Mouse (Mus musculus) ovary, postnatal 10 days (tissue): ENCODE results near the gene Rai1.

Source experiments
- DNase-seq: peaks from one replicate; pipeline ENCODE4 v3.0.0; 2022; ENCODE audit warnings: low spot score

Rai1 gene

DNA sequence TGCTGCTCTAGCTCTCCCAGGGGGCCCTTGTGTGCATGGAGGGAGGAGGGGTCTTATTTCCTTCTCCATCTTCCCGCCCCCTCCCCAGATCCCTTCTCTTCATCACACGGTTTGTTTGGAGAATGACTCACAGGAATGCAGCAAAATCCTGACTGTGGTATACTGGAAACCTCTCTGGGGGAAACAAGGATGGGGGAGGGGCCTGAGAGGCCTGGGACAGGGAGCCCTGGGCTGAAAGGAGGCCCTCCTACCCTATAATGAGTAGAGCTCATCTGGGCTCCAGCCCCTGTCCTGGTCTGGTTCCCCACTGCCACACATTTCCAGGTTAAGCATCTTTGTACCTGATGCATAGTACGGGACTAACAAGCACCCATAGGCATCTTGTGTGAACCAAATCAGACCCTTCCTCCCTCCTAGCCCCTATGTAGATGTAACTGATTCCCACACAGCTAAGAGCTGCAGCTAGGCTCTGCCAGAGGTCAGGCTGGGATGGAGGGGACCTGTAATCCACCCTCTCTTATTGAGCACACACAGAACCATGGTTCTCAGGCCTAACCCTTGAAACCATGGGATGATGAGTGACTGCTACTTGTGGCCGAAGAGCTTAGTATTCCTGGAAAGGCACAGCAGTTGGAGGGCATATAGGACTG is 23.2 kb downstream of the Rai1 start:
- no peak for DNase-seq

- DNase-seq = no peak
Observed at GRCm38 (mm10) chr11:60130516-60130915, 25.7 kb downstream of the Rai1 start.

- no peak for DNase-seq
Observed at GRCm38 (mm10) chr11:60132061-60132460, 27.2 kb downstream of the Rai1 start.

DNA sequence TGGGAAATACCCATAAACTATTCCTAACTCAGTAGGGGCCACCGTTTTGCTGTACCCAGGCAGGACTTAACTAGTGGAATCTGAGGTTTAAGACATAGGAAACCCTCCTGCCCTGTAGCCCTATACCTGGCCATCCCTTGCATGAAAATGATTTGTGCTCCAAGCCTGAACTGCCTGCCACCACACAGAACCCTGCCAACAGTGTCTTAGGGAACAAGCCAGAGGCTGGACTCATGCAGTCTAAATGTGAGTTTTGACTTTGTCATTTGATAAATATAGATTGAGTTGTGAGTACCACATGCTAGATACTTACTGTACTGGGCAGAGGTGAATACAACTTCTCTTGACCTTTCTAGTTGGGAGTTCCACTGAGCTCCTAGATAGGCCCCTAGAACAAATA is 31.7 kb downstream of the Rai1 start:
- DNase-seq = no peak

- DNase-seq = no peak
Observed at GRCm38 (mm10) chr11:60137170-60137569, 32.4 kb downstream of the Rai1 start.

DNA sequence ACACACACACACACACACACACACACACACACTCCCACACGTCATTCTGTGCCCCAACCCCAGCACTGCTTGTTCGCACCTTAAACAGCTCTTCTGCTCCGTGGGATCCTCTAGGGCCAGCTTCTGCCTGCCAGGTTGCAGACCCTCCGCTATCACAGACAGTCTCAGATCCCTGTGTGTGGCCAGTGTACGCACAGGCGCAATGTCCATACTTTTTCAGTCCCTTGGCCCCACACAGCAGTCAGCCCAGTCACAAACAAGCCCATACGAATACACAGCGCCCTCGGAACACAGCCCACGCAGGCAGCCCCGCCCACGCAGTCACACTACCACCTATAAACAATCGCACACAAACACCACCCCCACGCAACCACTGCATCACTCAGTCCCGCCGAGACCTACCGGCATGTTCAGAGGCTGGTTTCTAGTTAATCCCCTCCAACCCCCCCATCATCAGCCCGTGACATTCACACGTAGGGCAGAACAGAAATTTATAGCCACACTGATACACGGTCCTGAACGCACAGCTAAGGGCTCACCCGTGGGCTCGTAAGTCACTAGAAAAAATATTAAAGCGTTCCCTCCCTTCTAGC is 34.4 kb downstream of the Rai1 start:
- no peak for DNase-seq

DNA sequence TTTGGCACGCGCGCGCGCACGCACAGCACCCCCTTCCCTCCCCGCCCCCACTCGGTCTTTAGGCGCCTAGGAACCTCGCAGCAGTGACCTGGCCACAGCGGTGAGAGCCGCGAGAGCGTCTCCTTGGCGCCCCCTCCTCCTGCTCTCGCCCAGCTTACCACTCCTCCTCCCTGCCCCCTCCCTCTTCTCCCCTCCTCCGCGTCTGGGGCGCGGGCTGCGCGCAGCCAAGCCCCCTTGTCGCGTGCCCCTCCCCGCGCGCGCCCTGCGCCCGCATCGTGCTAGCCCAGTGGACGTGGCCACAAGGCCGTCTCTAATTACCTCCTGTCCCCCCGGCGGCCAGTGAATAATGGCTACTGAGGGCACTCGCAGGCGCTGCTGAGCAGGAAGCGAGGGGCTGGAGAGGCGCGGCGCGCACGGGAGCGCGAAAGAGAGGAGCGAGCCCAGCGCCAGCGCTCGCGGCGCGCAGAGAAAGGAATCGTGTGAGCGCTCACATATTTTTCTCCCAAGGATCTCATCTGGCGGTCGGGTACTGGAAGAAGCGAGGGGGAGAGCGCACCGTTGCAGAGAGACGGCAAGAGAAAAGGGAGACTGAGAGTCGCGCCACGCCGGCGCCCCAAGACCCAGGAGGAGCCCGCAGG is 35.0 kb downstream of the Rai1 start:
- peak; percentile 39 for DNase-seq

DNA sequence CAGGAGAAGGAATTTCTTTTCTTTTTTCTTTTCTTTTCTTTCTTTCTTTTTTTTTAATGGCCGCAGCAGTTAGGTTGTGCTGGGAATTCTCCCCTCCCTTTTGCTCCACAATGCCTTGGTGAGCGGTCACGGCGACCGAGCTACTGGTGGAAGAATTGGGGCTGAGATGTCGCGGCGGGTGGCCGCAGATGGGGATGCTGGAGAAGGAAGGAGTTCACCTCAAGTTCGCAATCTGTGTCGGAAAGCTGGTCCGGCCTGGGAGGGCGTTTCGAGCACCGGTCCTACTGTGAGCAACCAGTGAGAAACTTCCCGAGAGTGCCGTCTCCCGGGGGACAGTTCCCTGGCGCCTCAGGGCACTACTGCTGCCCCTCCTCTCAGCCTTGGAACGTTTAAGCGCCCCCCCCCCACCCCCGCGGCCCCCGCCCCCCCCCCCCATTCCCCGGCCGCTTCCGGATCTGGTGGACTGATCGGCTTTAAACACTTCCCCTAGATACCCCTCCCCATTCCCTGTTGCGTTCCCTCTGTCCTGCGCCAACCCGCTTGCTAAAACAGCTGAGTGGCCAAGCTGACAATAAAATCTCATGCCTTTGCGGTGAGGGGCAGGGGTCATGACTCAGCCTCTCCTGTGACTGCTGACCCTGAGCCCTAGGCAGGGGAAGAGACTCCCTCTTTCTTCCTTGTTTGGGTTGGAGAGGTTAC is 35.9 kb downstream of the Rai1 start:
- no peak for DNase-seq

GRCm38 (mm10) chr11:60141285-60141608 is 36.4 kb downstream of the Rai1 start:
- DNase-seq = no peak

DNA sequence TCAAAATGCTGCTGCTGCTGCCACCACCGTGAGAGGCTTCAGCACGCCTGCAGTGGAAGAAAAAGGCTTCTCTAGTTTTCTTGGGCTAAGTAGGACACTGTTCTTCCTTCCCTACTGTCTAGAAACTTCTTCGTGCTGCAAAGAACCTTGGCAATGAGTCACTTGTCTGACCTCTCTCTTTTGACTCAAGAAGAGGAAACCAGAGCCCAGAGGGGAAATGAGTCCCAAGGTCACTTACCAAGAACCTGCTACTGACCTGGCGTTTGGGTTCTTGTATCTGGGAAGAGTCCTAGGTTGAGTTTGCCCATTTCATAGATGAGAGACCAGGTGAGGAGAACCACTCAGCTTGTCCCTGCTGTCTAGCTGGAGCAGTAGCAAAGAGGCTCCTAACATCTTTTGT is 38.3 kb downstream of the Rai1 start:
- no peak for DNase-seq

DNA sequence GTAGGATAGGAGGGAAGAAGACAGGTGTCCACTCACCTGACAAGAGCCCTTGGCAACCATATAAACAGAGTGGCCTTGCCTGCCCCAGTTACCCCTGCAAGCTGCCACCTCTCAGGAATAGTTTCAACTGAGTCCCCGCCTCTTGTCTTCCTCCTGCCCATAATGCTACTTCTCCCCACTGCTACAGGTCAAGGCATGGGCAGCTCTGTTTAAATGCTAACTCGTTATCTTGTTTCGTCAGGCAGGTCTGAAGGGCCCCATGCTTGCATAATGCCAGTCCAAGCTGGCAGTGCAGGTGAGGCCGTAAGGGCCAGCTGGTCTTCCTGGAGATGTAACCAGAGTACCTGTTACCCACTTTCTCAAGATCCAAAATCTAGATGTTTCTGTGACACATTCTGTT is 41.4 kb downstream of the Rai1 start:
- DNase-seq = no peak

GRCm38 (mm10) chr11:60148591-60148990 is 43.8 kb downstream of the Rai1 start:
- no peak for DNase-seq

GRCm38 (mm10) chr11:60149086-60149485 is 44.3 kb downstream of the Rai1 start:
- DNase-seq = no peak

- no peak for DNase-seq
Observed at GRCm38 (mm10) chr11:60150677-60151076, 45.9 kb downstream of the Rai1 start.

DNA sequence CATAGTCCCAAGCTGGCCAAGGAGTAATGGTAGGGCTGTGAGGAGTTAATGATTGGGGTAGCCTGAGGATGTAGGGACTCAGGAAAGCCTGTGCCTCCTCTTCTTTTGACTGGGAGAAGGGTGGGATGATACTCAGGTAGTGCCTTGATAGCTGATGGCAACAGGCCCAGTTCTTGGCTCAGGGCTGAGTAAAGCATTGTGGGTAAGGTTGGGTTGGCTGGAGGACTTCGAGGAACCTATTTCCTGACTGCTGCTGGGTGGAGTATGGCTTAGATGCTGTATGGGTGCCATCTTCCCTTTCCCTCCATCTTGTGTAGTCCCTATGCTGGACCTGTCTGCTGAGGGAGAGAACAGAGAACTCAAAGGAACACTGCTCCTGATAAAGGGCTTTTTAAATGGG is 47.5 kb downstream of the Rai1 start:
- no peak for DNase-seq

DNA sequence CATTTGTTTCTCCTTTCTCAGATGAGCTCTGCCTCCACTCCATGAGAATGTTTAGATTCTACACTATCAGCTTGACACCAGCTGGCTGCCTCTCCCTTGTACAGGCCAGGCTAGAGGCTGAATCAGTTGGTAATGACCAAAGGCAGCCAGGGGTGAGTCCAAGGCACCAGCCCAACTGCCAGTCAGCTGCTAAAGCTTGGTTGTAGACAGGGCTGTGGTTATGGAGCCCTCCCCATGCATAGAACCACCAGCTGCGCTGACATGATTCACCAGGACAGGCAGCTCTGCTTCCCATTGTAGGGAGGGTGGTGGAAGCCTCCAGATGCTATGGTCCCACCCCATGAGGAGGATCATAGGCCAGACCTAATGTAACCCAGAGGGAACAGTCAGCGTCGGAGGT is 49.1 kb downstream of the Rai1 start:
- DNase-seq = no peak

DNA sequence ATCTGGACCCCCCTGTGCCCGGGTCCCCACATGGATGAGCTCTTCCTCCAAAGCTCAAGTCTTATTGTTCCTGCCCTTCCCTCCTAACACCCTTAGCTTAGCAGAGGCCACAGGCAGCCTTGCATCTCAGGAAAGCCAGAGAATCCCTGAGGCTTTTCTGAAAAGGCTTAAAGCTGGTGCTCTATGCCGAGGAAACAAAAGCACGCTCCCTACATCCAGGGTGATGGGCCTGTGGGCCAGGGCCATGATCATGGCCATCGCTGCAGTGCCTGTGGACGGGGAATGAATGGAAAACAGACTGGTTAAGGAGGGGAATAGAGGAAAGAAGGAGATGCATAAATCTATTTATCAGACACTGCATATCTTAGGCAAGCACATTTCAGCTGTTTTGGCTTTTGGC is 50.9 kb downstream of the Rai1 start:
- no peak for DNase-seq

GRCm38 (mm10) chr11:60158271-60158670 is 53.5 kb downstream of the Rai1 start:
- DNase-seq = no peak

GRCm38 (mm10) chr11:60159955-60160354 is 55.1 kb downstream of the Rai1 start:
- no peak for DNase-seq

- DNase-seq = no peak
Observed at GRCm38 (mm10) chr11:60160454-60161114, 55.8 kb downstream of the Rai1 start.

- DNase-seq = no peak
Observed at GRCm38 (mm10) chr11:60161146-60161874, 56.5 kb downstream of the Rai1 start.

DNA sequence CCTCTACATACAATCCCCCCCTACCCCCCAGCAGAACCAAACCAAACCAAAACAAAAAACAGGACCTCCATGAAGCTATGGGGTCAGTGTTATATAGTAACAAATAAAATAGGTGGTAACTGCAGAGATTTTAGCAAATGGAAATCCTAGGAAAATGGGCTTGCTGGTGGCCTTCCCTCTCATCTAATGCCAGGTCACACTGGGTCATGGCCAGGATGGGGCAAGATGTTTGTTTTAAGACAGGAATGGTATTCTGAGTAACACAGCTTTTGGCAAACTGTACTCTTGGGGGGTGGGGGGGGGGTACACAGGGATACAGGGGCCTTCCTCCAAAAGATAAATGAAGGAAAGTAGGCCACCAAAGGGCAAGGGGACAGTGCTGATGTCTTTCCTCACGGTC is 57.7 kb downstream of the Rai1 start:
- DNase-seq = no peak
